Mouse (Mus musculus) embryonic facial prominence, embryonic 12.5 days (tissue): ENCODE results near the gene Stx7. TPM values are rescaled to one million over a fixed set of nuclear protein-coding genes. Genes with fewer than 3 reads are reported as not detected.
"Not testable (repeated sequence)": the region's sequence is repeated elsewhere in the genome, so short reads cannot be mapped to it uniquely, and the experiment has no call there.

ENCODE experiments used
- ATAC-seq: fragments of 200-750 bp; cut with Nextera tagmentation; 2 replicates; pipeline ENCODE4 v1.8.0; 2017; ENCODE audit not compliant: insufficient number of reproducible peaks, insufficient read depth, low FRiP score, low TSS enrichment
- H3K27ac ChIP-seq: fragments of 300-500 bp; sonication (generic); 2 replicates; pipeline ENCODE4 v1.5.1; 2016; ENCODE audit warnings: mild to moderate bottlenecking
- H3K27me3 ChIP-seq: fragments of 300-500 bp; sonication (generic); 2 replicates; pipeline ENCODE4 v1.6.1; 2016; ENCODE audit warnings: mild to moderate bottlenecking, moderate library complexity
- H3K36me3 ChIP-seq: fragments of 300-500 bp; sonication (generic); 2 replicates; pipeline ENCODE4 v1.6.1; 2016; ENCODE audit warnings: mild to moderate bottlenecking
- H3K4me1 ChIP-seq: fragments of 300-500 bp; sonication (generic); 2 replicates; pipeline ENCODE4 v1.6.1; 2016
- H3K4me2 ChIP-seq: fragments of 300-500 bp; sonication (generic); replicated peaks from 2 replicates; pipeline ENCODE4 v1.6.1; 2016; ENCODE audit warnings: mild to moderate bottlenecking, moderate library complexity
- H3K4me3 ChIP-seq: fragments of 300-500 bp; sonication (generic); 2 replicates; pipeline ENCODE4 v1.5.1; 2016; ENCODE audit warnings: mild to moderate bottlenecking
- H3K9ac ChIP-seq: fragments of 300-500 bp; sonication (generic); 2 replicates; pipeline ENCODE4 v1.6.1; 2016; ENCODE audit warnings: mild to moderate bottlenecking, moderate library complexity
- H3K9me3 ChIP-seq: fragments of 300-500 bp; sonication (generic); 2 replicates; pipeline ENCODE4 v1.6.1; 2016; ENCODE audit warnings: mild to moderate bottlenecking, moderate library complexity
- WGBS: fragments of 180-500 bp; shearing (Covaris S2); methylation state at CpG from one replicate; pipeline ENCODE4 v1.1.7; 2016; 5-methylcytosine and 5-hydroxymethylcytosine counted together
- polyA plus RNA-seq: library from polyadenylated mRNA; unstranded; fragments of >200 nt; fragmentation: Nextera tagmentation; extraction: Ambion mirVana; gene quantifications from 2 replicates; pipeline ENCODE4 v1.2.1, GENCODE M21; 2016

The Stx7 gene
- 71.3 and 74.3 TPM in 2 replicates for polyA plus RNA-seq

DNA sequence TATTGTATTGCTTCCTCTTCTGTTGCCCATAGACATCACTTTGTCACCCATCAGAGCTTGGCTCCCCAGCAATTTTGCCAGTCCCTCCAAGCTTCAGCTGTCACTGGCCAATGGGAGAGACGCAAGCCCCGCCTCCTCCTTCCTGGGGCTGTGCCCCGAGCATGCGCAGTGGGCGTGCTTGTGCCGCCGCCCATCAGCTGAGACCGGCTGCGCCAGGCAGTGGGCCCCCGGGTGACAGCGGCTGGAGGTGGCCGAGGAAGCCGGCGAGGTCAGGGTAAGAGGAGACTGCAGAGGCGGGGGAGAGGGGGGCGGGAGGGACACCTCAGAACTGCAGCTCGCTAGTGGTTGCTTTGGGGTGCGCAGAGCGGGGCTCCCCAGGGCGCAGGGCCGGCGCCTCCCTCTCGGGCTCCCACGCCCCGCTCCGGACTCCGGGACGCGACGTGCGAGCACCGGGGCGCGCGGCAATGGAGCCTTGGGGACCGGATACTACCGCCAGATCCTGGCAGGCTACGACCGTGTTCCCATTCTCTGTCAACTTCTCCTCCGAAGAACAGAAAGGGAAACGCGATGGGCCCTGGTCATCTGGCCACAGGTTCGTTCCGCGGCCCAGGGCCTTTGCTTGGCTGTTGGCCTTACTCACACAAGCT, at the start of gene Stx7:
Gene Stx7, plus strand, starts transcription at position 168 of the 647 bp plus-strand sequence.
- Histone ChIP-seq H3K9me3 (no peaks in the 10 kb centered on the region), H3K36me3 (no peaks in the 10 kb centered on the region), H3K4me1 (0 out of 2 replicates have a peak, but pooled peaks cover 2% of the 10 kb centered on the region), H3K27me3 (no peaks in the 10 kb centered on the region), H3K4me3 (peak within 1 kb of the TSS; percentile 79), H3K27ac (0 out of 2 replicates have a peak within 1 kb of the TSS, but pooled peaks have one; percentile 12), H3K9ac (peak within 1 kb of the TSS; percentile 70), H3K4me2 (peak within 1 kb of the TSS; percentile 50)
- ATAC-seq: peak; percentile 88
- WGBS: under 1% methylated on average over 44 of the region's 45 CpGs

DNA sequence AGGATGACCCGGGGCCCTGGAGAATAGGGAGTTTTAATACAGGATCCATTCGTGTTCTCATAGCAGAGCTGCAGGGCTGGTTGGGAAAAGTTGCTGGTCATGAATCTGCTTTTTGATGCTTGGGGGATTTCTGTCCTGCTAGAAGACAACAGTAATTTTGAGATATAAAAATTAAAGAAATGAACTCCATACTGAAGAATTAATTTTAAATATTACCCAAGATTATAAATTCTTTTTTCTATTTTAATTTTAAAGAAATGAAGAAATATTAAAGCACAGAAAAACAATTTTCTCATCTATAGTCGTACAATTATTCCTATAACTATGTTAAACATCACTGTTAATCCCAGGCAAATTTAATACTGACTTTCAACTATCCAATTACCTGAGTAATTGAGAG, 47.3 kb upstream of the Stx7 start, which contains the start of gene Taar8c:
Gene Taar8c, minus strand, starts transcription at position 101 of the 400 bp plus-strand sequence.
- H3K27me3 ChIP-seq, H3K4me3 ChIP-seq, H3K4me1 ChIP-seq, H3K36me3 ChIP-seq, H3K9ac ChIP-seq, H3K4me2 ChIP-seq, H3K9me3 ChIP-seq, H3K27ac ChIP-seq, ATAC-seq: not testable (repeated sequence)
- 80% methylated on average over 1 of the region's 3 CpGs for WGBS

DNA sequence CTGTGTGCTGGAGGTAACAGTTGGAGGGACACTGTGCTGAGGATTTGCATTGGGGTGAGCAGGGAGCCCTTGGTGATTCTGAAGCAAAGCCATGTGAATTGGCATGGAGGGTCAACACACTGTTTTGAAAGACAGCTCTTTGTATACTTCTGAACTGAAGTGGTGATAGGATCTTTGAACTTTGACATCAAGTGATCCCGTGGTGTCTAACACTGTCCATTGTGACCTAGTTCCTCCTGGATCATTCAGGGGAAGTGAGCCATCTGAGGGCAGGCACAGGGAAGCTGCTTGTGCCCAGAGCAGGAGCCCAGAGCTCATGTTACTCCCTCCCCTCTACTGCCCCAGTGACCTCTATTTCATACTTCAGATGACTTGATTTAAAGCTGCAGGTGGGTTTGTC, 45.8 kb upstream of the Stx7 start:
- not testable (repeated sequence) for H3K27ac ChIP-seq, H3K9ac ChIP-seq, H3K4me1 ChIP-seq, H3K4me2 ChIP-seq, ATAC-seq, H3K27me3 ChIP-seq, H3K4me3 ChIP-seq, H3K9me3 ChIP-seq, H3K36me3 ChIP-seq
- 17% methylated on average over 1 of the region's 1 CpGs for WGBS

DNA sequence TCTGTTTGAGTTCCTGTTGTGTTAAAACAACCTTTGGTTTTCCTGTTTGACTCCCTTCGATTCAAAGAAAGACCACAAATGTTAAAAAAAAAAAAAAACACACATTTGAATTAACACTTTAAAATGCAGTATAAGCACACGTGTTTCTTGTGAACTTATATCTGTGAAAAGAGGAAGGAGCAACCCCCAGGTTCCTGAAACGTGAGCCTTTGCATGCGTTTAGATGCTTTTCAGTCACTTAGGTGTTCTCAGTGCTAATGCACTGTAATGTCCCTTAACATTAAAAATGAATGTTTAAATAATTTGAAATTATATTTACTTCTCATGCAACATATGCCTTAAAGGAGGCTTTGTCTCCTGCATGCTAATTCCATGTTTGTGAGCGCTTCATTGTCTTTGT, 41.4 kb upstream of the Stx7 start:
- Histone ChIP-seq H3K9me3 (no peaks in the 10 kb centered on the region), H3K4me2 (no peak overlapping the region), H3K27me3 (no peaks in the 10 kb centered on the region), H3K4me1 (no peaks in the 10 kb centered on the region), H3K4me3 (no peak overlapping the region), H3K9ac (no peak overlapping the region), H3K36me3 (no peaks in the 10 kb centered on the region), H3K27ac (no peak overlapping the region)
- ATAC-seq: no peak
- 60% methylated on average over 5 of the region's 5 CpGs for WGBS

DNA sequence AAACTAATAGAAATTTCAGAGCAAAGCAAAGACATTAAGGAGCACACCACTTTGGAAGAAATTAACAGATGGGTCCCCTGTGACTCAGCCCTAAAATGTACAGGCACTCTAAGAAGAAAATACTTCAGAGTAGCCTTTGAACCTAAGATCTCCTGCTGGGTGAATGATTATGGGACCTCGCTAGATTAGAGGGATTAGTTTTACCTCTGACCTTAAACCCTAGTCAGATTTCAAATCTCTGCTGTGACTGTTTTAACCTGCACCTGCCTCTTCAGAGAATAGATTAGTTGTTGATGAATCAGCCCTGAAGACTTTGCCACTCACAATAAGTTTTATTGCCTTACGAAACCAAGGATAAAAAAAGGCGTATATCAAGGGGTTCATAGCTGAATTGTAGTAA, 40.9 kb upstream of the Stx7 start:
- ATAC-seq: no peak
- WGBS: 61% methylated on average over 3 of the region's 3 CpGs

DNA sequence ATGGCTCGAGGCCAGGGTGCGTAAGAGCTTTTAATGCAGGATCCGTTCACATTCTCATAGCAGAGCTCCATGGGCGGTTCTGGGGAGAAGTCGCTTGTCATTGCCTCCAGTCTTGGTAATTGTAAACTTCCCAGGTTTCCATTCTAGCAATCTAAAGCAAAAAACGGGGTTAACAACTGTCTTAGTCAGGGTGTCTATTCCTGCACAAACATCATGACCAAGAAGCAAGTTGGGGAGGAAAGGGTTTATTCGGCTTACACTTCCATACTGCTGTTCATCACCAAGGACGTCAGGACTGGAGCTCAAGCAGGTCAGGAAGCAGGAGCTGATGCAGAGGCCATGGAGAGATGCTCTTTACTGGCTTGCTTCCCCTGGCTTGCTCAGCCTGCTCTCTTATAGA, 39.7 kb upstream of the Stx7 start, which contains the start of gene Taar9:
Gene Taar9, minus strand, starts transcription at position 101 of the 400 bp plus-strand sequence.
- not testable (repeated sequence) for H3K4me2 ChIP-seq, ATAC-seq, H3K9ac ChIP-seq, H3K27ac ChIP-seq, H3K36me3 ChIP-seq, H3K27me3 ChIP-seq, H3K9me3 ChIP-seq, H3K4me3 ChIP-seq, H3K4me1 ChIP-seq
- 80% methylated on average over 8 of the region's 8 CpGs for WGBS

More for the DNA sequence above, 40.9 kb upstream of the Stx7 start:
- no peaks in the 10 kb centered on the region for H3K4me1 ChIP-seq
- no peak overlapping the region for H3K27ac ChIP-seq
- no peak overlapping the region for H3K4me2 ChIP-seq
- H3K9me3 ChIP-seq: no peaks in the 10 kb centered on the region
- no peaks in the 10 kb centered on the region for H3K27me3 ChIP-seq
- H3K36me3 ChIP-seq: no peaks in the 10 kb centered on the region
- no peak overlapping the region for H3K4me3 ChIP-seq
- H3K9ac ChIP-seq: no peak overlapping the region

DNA sequence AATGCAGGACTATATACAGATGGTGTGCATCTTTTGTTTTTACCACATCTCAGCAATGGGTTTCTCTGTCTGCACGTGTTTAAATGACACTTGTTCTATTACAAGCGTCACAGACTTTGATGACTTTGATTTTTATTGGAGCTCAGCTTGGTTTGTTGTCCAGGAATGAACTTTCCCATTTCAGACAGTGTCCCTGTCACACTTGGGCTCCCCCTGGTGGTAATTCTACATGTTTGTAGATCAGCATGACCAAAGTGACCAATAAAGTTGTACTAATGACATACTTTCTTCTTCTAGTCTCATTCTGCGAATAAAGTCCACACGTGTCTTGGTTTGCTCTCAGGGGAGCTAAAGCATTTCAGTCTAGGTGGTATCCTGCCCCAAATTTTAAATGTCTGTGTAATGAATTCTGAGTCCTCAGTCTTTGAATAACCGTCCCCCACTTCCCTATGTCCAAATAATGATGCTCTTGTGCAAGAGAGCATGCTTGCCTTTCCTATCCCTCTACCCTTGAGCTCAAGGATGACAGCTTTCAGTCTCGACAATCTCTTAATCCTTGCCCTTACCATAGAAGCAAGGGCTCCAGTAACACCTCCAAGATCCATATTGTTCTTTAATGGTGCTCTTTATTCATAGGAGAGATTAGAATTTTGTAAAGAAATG, 37.9 kb upstream of the Stx7 start:
- H3K9me3 ChIP-seq: 0 out of 2 replicates have a peak, but pooled peaks cover 5% of the 10 kb centered on the region
- no peak overlapping the region for H3K9ac ChIP-seq
- H3K27me3 ChIP-seq: no peaks in the 10 kb centered on the region
- ATAC-seq: no peak
- no peaks in the 10 kb centered on the region for H3K4me1 ChIP-seq
- no peak overlapping the region for H3K4me2 ChIP-seq
- H3K36me3 ChIP-seq: no peaks in the 10 kb centered on the region
- no peak overlapping the region for H3K4me3 ChIP-seq
- 51% methylated on average over 6 of the region's 6 CpGs for WGBS
- no peak overlapping the region for H3K27ac ChIP-seq

DNA sequence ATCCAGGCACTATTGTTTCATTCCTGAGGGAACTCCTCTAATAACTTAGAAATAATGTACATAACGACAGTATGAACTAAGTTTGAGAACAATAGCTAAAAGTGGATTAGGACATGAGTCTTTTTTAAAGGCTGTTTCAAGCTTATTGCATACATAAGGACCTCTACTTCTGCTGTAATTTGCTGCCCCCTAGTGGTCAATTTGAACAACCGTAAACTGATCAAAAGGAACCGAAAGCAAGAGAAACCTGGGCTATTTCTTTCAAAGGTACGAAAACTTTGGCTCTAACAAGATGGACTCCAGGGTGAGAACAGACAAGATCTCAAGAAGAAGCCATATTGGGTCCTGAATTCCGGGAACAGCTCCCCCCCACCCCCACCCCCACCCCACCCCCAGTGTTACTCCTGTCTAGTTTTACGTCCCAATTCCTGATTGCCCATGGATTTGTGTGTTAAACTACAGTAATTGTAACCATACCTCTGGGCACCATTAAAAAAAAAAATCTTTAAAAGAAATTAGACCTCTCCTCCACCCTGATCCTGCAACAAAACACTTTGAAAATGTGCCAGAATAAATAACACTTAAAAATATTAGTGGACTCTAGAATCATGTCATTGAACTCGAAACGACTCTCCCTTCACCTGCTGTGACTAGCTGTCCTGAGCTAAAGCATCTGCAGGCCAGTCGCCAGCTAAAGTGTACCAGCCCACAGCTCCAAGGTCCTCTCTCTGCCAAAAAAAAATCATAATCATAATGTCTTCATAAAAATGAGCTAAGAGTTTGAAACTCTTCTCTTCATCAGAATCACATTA, 17.4 kb upstream of the Stx7 start:
- 21% methylated on average over 9 of the region's 9 CpGs for WGBS
- H3K4me3 ChIP-seq: no peak overlapping the region
- no peak for ATAC-seq
- no peaks in the 10 kb centered on the region for H3K27me3 ChIP-seq
- H3K4me1 ChIP-seq: peaks cover 7% of the 10 kb centered on the region; the same call in 1 of the 2 replicates
- H3K4me2 ChIP-seq: peak overlapping the region; percentile 36
- H3K9ac ChIP-seq: no peak overlapping the region
- H3K9me3 ChIP-seq: no peaks in the 10 kb centered on the region
- H3K36me3 ChIP-seq: no peaks in the 10 kb centered on the region
- no peak overlapping the region for H3K27ac ChIP-seq

DNA sequence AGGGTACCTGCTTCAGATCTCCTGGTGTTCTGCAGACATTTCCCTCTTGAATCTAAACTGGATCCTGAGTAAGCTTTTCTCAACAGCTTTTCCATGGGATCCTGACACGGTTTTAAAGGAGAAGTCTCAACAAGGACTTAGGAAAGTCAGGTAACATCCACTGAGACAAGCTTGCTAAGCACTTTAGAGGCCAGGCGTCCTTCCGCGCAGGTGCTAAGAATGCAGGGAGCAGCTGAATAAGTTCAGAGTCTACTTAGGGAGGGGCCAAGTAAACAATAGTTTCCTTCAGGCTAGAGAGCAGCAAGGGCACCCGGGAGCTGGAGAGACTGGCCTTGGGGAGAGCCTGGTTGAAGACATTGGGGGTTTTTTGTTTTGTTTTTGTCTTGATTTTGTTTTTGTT, 16.8 kb upstream of the Stx7 start:
- no peak overlapping the region for H3K4me3 ChIP-seq
- no peak overlapping the region for H3K9ac ChIP-seq
- no peaks in the 10 kb centered on the region for H3K36me3 ChIP-seq
- no peak overlapping the region for H3K27ac ChIP-seq
- WGBS: 9% methylated on average over 5 of the region's 5 CpGs
- H3K4me2 ChIP-seq: no peak overlapping the region
- no peak for ATAC-seq
- no peaks in the 10 kb centered on the region for H3K9me3 ChIP-seq
- peaks cover 7% of the 10 kb centered on the region; the same call in 1 of the 2 replicates for H3K4me1 ChIP-seq
- H3K27me3 ChIP-seq: no peaks in the 10 kb centered on the region

DNA sequence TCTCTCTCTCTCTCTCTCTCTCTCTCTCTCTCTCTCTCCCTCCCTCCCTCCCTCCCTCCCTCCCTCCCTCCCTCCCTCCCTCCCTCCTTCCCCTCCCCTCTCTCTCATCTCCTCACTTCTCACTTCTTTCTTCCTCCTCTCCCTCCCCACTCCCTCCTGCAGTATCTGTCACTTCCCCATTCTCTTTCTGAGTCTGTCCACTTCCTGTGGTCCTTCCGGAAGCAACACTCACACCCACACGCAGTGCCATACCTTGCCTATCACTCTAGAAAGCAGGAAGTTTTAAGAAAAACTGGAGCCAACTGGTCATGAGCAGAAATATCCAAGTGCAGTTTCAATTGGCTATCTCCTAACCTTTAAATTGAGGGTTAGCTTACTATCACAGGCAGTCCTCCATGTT, 16.0 kb upstream of the Stx7 start:
- Histone ChIP-seq H3K9ac (no peak overlapping the region), H3K4me2 (no peak overlapping the region), H3K4me1 (peaks cover 7% of the 10 kb centered on the region; the same call in 1 of the 2 replicates), H3K9me3 (no peaks in the 10 kb centered on the region), H3K4me3 (no peak overlapping the region), H3K27me3 (no peaks in the 10 kb centered on the region), H3K36me3 (no peaks in the 10 kb centered on the region), H3K27ac (no peak overlapping the region)
- no peak for ATAC-seq
- 37% methylated on average over 2 of the region's 2 CpGs for WGBS

DNA sequence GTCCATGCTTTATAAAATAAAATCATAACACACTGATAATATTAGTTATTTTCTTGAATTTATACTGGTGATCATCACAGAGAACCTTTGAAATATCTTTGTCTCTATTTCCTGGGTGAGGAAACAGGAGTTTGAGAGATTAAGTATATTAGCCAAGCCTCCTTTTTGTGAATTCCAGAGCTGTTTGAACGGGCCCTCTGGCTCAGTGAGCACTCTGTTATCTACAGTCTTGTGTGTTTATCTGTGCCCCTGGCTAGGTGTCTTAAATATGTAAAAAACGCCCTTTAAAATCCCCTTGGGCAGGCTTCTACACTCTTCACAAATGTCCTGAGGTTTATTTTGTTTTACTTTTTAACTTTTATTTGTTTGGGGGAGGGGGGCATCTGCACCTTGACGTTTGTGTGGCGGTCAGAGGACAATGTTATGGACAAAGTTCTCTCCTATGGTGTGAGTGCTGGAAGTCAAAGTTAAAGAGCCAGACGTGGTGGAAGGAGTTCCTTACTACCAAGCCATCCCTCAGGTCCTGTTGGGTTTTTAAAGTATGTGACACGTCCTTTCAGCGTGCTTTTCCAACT, 14.9 kb upstream of the Stx7 start:
- H3K4me1 ChIP-seq: peaks cover 7% of the 10 kb centered on the region; the same call in 1 of the 2 replicates
- 60% methylated on average over 7 of the region's 7 CpGs for WGBS
- ATAC-seq: no peak

More for the DNA sequence above, 14.9 kb upstream of the Stx7 start:
- Histone ChIP-seq H3K4me2 (no peak overlapping the region), H3K36me3 (no peaks in the 10 kb centered on the region), H3K9ac (no peak overlapping the region), H3K4me3 (no peak overlapping the region), H3K9me3 (no peaks in the 10 kb centered on the region), H3K27ac (no peak overlapping the region), H3K27me3 (no peaks in the 10 kb centered on the region)
